Mouse (Mus musculus): ENCODE measurements around the gene Lypd9. TPM values are rescaled to one million over a fixed set of nuclear protein-coding genes. Genes with fewer than 3 reads are reported as not detected.

Gene Lypd9
- polyA plus RNA-seq, 1 experiment from 2014 or later = not detected

DNA sequence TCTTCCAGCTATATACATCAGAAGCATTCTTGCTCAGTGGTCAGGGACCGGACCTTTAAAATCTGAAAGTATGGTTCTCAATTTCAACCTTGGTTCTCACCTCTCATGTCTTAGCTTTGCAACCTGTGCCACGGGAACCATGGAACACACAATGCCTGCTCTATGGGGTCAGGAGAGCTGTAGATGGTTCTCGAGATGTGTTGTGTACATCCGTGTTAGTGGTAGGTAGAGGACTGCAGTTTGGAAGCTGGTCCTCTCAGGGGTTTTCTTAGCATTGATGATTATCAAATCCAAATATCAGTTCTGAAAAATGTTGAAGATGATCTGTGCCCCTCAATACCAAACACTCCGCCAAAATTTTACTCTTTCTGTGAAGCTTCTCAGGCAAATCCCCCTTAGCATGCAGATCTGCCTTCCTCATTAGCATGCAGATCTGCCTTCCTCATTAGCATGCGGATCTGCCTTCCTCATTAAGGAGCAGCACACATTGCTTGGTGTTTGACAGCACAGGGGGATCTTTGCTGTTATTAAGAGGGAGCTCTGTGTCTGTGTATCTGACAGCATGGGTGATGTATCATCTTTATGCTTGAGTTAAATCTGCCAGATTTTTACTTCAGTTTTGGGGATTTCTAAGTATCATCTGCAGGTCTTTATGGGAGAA is 52.6 kb downstream of the Lypd9 start:
- Histone ChIP-seq H3K4me3 (replicated peaks) (no peak overlapping the region), H3K4me1 (no peaks in the 10 kb centered on the region), H3K27me3 (replicated peaks) (no peaks in the 10 kb centered on the region), H3K36me3 (no peaks in the 10 kb centered on the region), H3K4me2 (no peak overlapping the region), H3K9me3 (no peaks in the 10 kb centered on the region), H3K9ac (no peak overlapping the region), H3K27ac (no peak overlapping the region)
- ATAC-seq (ENCODE audit: insufficient read depth, low FRiP score, low read depth) = no peak
- WGBS = 67% methylated on average over 6 of the region's 6 CpGs

Other genes with a start within 250 kb of the Lypd9 start
- 0.19 and 0.40 TPM in 2 replicates for gene 4930438A08Rik, start 178.1 kb downstream of the Lypd9 start, polyA plus RNA-seq (2015; fragmentation: Nextera tagmentation; extraction: Ambion mirVana)
- 26.9 and 27.5 TPM in 2 replicates for gene Zfp692, start 145.9 kb downstream of the Lypd9 start, polyA plus RNA-seq (2015; fragmentation: Nextera tagmentation; extraction: Ambion mirVana)
- gene Zfp672, start 122.6 kb downstream of the Lypd9 start, polyA plus RNA-seq (2015; fragmentation: Nextera tagmentation; extraction: Ambion mirVana) = 37.8 and 42.6 TPM in 2 replicates
- gene Sh3bp5l, start 122.2 kb downstream of the Lypd9 start, polyA plus RNA-seq (2015; fragmentation: Nextera tagmentation; extraction: Ambion mirVana) = 30.7 and 30.8 TPM in 2 replicates
- 237 and 326 TPM in 2 replicates for gene Lypd8, start 73.9 kb downstream of the Lypd9 start, polyA plus RNA-seq (2015; fragmentation: Nextera tagmentation; extraction: Ambion mirVana)
- gene 1810065E05Rik, start 31.8 kb downstream of the Lypd9 start, polyA plus RNA-seq (2015; fragmentation: Nextera tagmentation; extraction: Ambion mirVana) = 0.19 and 0.24 TPM in 2 replicates
- gene Gm12253, start 20.4 kb downstream of the Lypd9 start, polyA plus RNA-seq (2015; fragmentation: Nextera tagmentation; extraction: Ambion mirVana) = not detected in 2 replicates
- gene Olfr30, start 9.3 kb upstream of the Lypd9 start, polyA plus RNA-seq (2015; fragmentation: Nextera tagmentation; extraction: Ambion mirVana) = not detected in 2 replicates
- gene Olfr332, start 39.6 kb upstream of the Lypd9 start, polyA plus RNA-seq (2015; fragmentation: Nextera tagmentation; extraction: Ambion mirVana) = not detected in 2 replicates
- not detected in 2 replicates for gene Olfr331, start 49.6 kb upstream of the Lypd9 start, polyA plus RNA-seq (2015; fragmentation: Nextera tagmentation; extraction: Ambion mirVana)
- not detected in 2 replicates for gene Olfr330, start 81.9 kb upstream of the Lypd9 start, polyA plus RNA-seq (2015; fragmentation: Nextera tagmentation; extraction: Ambion mirVana)
- gene Olfr329-ps, start 93.5 kb upstream of the Lypd9 start, polyA plus RNA-seq (2015; fragmentation: Nextera tagmentation; extraction: Ambion mirVana) = not detected in 2 replicates
- gene Olfr328, start 102.7 kb upstream of the Lypd9 start, polyA plus RNA-seq (2015; fragmentation: Nextera tagmentation; extraction: Ambion mirVana) = 0.06 TPM in 1 of 2 replicates, not detected in the other
- gene Olfr224, start 117.6 kb upstream of the Lypd9 start, polyA plus RNA-seq (2015; fragmentation: Nextera tagmentation; extraction: Ambion mirVana) = not detected in 2 replicates
- gene Olfr325, start 124.8 kb upstream of the Lypd9 start, polyA plus RNA-seq (2015; fragmentation: Nextera tagmentation; extraction: Ambion mirVana) = not detected in 2 replicates
- not detected in 2 replicates for gene Olfr324, start 142.2 kb upstream of the Lypd9 start, polyA plus RNA-seq (2015; fragmentation: Nextera tagmentation; extraction: Ambion mirVana)
- gene 2210407C18Rik, start 163.2 kb upstream of the Lypd9 start, polyA plus RNA-seq (2015; fragmentation: Nextera tagmentation; extraction: Ambion mirVana) = 0.84 and 2.3 TPM in 2 replicates
- gene Olfr323, start 177.6 kb upstream of the Lypd9 start, polyA plus RNA-seq (2015; fragmentation: Nextera tagmentation; extraction: Ambion mirVana) = not detected in 2 replicates
- 0.45 and 1.2 TPM in 2 replicates for gene Trim58, start 187.5 kb upstream of the Lypd9 start, polyA plus RNA-seq (2015; fragmentation: Nextera tagmentation; extraction: Ambion mirVana)
- not detected in 2 replicates for gene Olfr322, start 205.9 kb upstream of the Lypd9 start, polyA plus RNA-seq (2015; fragmentation: Nextera tagmentation; extraction: Ambion mirVana)
- not detected in 2 replicates for gene Olfr320, start 228.2 kb upstream of the Lypd9 start, polyA plus RNA-seq (2015; fragmentation: Nextera tagmentation; extraction: Ambion mirVana)
- not detected in 2 replicates for gene Olfr319, start 246.2 kb upstream of the Lypd9 start, polyA plus RNA-seq (2015; fragmentation: Nextera tagmentation; extraction: Ambion mirVana)